Mouse (Mus musculus) heart, postnatal 0 days (tissue): ENCODE data around the gene Cmtm2a. TPM values are rescaled to one million over a fixed set of nuclear protein-coding genes. Genes with fewer than 3 reads are reported as not detected.

Experiments used
- ATAC-seq: fragments of 200-750 bp; cut with Nextera tagmentation; 2 replicates; pipeline ENCODE4 v1.8.0; 2017; ENCODE audit warnings: low read depth, moderate number of reproducible peaks, moderate library complexity; ENCODE audit not compliant: insufficient read depth
- DNase-seq: peaks from one replicate; pipeline ENCODE4 v3.0.0-alpha.2; 2016; ENCODE audit warnings: low spot score
- H3K27ac ChIP-seq: fragments of 300-500 bp; sonication (generic); 2 replicates; pipeline ENCODE4 v1.5.1; 2014; ENCODE audit warnings: low read depth, mild to moderate bottlenecking
- H3K27me3 ChIP-seq: fragments of 300-500 bp; sonication (generic); 2 replicates; pipeline ENCODE4 v1.6.1; 2014; ENCODE audit warnings: low read length, mixed read lengths; ENCODE audit not compliant: control insufficient read depth, insufficient read depth
- H3K36me3 ChIP-seq: fragments of 300-500 bp; sonication (generic); replicated peaks from 2 replicates; pipeline ENCODE4 v1.6.1; 2014; ENCODE audit warnings: low read length, mixed read lengths; ENCODE audit not compliant: control insufficient read depth, insufficient read depth
- H3K4me1 ChIP-seq: fragments of 300-500 bp; sonication (generic); 2 replicates; pipeline ENCODE4 v1.6.1; 2014; ENCODE audit warnings: antibody characterized with exemption; ENCODE audit not compliant: control insufficient read depth, insufficient read depth
- H3K4me2 ChIP-seq: fragments of 300-500 bp; sonication (generic); 2 replicates; pipeline ENCODE4 v1.6.1; 2014; ENCODE audit warnings: low read depth, mild to moderate bottlenecking, low read length, moderate library complexity
- H3K4me3 ChIP-seq: fragments of 300-500 bp; sonication (generic); 2 replicates; pipeline ENCODE4 v1.5.1; 2014; ENCODE audit warnings: low read depth, low read length
- H3K9ac ChIP-seq: fragments of 300-500 bp; sonication (generic); replicated peaks from 2 replicates; pipeline ENCODE4 v1.6.1; 2014; ENCODE audit warnings: low read depth, low read length, mixed read lengths
- H3K9me3 ChIP-seq: fragments of 300-500 bp; sonication (generic); replicated peaks from 2 replicates; pipeline ENCODE4 v1.6.1; 2016; ENCODE audit warnings: low read length; ENCODE audit not compliant: control insufficient read depth
- CTCF ChIP-seq: IDR thresholded peaks from 2 replicates; pipeline ENCODE4 v1.5.1; 2016; ENCODE audit warnings: antibody characterized with exemption, control low read depth, low read depth
- EP300 ChIP-seq: IDR thresholded peaks from 2 replicates; pipeline ENCODE4 v1.6.1; 2016; ENCODE audit warnings: antibody characterized with exemption, low read depth
- WGBS: fragments of 180-500 bp; shearing (Covaris S2); extraction: QIAGEN DNeasy Blood & Tissue Kit; methylation state at CpG from one replicate; pipeline ENCODE4 v1.1.7; 2014; 5-methylcytosine and 5-hydroxymethylcytosine counted together
- polyA plus RNA-seq: library from polyadenylated mRNA; unstranded; fragments of >200 nt; fragmentation: Nextera tagmentation; extraction: Ambion mirVana; gene quantifications from 2 replicates; pipeline ENCODE4 v1.2.1, GENCODE M21; 2015
- total RNA-seq: library from RNA; depleted of rRNA; stranded (reverse); fragments of >200 nt; gene quantifications from 2 replicates; pipeline ENCODE4 v1.2.3, GENCODE M21; 2014; ENCODE audit warnings: low replicate concordance

Cmtm2a gene
- total and polyA plus RNA-seq, 2 experiments from 2014 or later, result not detected

GRCm38 (mm10) chr8:104247908-104248275, 45.1 kb downstream of the Cmtm2a start:
- H3K27ac ChIP-seq, result peak overlapping the region; percentile 43; the same call in 1 of the 2 replicates
- 5% methylated on average over 11 of the region's 11 CpGs for WGBS
- TF ChIP-seq EP300, result no peak
- TF ChIP-seq CTCF, result no peak

GRCm38 (mm10) chr8:104247054-104247907, 45.7 kb downstream of the Cmtm2a start:
- DNase-seq (no peak), ATAC-seq (no peak)
- H3K36me3 ChIP-seq, result peaks cover 3% of the 10 kb centered on the region; the same call in 1 of the 2 replicates
- no peaks in the 10 kb centered on the region for H3K27me3 ChIP-seq
- WGBS, result 66% methylated on average over 22 of the region's 22 CpGs
- H3K4me3 ChIP-seq, result peak overlapping the region; percentile 88
- H3K27ac ChIP-seq, result no peak overlapping the region
- no peak for TF ChIP-seq EP300
- TF ChIP-seq CTCF, result no peak
- H3K4me1 ChIP-seq, result peaks cover 9% of the 10 kb centered on the region
- H3K9ac ChIP-seq, result peak overlapping the region; percentile 77
- H3K4me2 ChIP-seq, result peak overlapping the region; percentile 84
- no peaks in the 10 kb centered on the region for H3K9me3 ChIP-seq

More at GRCm38 (mm10) chr8:104247908-104248275, 45.1 kb downstream of the Cmtm2a start:
- no peaks in the 10 kb centered on the region for H3K9me3 ChIP-seq
- H3K27me3 ChIP-seq, result no peaks in the 10 kb centered on the region
- peak overlapping the region; percentile 84 for H3K4me2 ChIP-seq
- peak overlapping the region; percentile 88 for H3K4me3 ChIP-seq
- H3K9ac ChIP-seq, result peak overlapping the region; percentile 77
- DNase-seq (no peak), ATAC-seq (no peak)
- H3K36me3 ChIP-seq, result peaks cover 3% of the 10 kb centered on the region; the same call in 1 of the 2 replicates
- H3K4me1 ChIP-seq, result peaks cover 9% of the 10 kb centered on the region

- ATAC-seq (no peak), DNase-seq (no peak)
- Histone ChIP-seq H3K36me3 (peaks cover 5% of the 10 kb centered on the region), H3K27ac (no peak overlapping the region), H3K4me1 (peaks cover 8% of the 10 kb centered on the region), H3K9ac (no peak overlapping the region), H3K4me3 (no peak overlapping the region), H3K9me3 (no peaks in the 10 kb centered on the region), H3K27me3 (no peaks in the 10 kb centered on the region), H3K4me2 (no peak overlapping the region)
- WGBS, result 86% methylated on average over 4 of the region's 4 CpGs
- TF ChIP-seq CTCF, result no peak
- no peak for TF ChIP-seq EP300
Observed at GRCm38 (mm10) chr8:104246621-104247020, 46.4 kb downstream of the Cmtm2a start.

- no peak overlapping the region for H3K4me2 ChIP-seq
- no peak for TF ChIP-seq EP300
- H3K4me3 ChIP-seq, result no peak overlapping the region
- no peaks in the 10 kb centered on the region for H3K9me3 ChIP-seq
- H3K9ac ChIP-seq, result no peak overlapping the region
- peaks cover 43% of the 10 kb centered on the region for H3K36me3 ChIP-seq
- H3K27ac ChIP-seq, result no peak overlapping the region
- ATAC-seq (no peak), DNase-seq (no peak)
- 70% methylated on average over 12 of the region's 12 CpGs for WGBS
- H3K27me3 ChIP-seq, result no peaks in the 10 kb centered on the region
- H3K4me1 ChIP-seq, result no peaks in the 10 kb centered on the region
Observed at GRCm38 (mm10) chr8:104242038-104242644, 50.8 kb downstream of the Cmtm2a start.

GRCm38 (mm10) chr8:104239418-104239861, 53.5 kb downstream of the Cmtm2a start:
- no peak overlapping the region for H3K9ac ChIP-seq
- no peaks in the 10 kb centered on the region for H3K4me1 ChIP-seq
- TF ChIP-seq CTCF (no peak), EP300 (no peak)
- H3K27me3 ChIP-seq, result no peaks in the 10 kb centered on the region
- H3K9me3 ChIP-seq, result no peaks in the 10 kb centered on the region
- no peak overlapping the region for H3K27ac ChIP-seq
- 66% methylated on average over 10 of the region's 10 CpGs for WGBS
- H3K36me3 ChIP-seq, result peaks cover 48% of the 10 kb centered on the region
- no peak for ATAC-seq
- no peak for DNase-seq
- no peak overlapping the region for H3K4me3 ChIP-seq
- no peak overlapping the region for H3K4me2 ChIP-seq
